Mouse (Mus musculus) hindbrain, embryonic 11.5 days (tissue): ENCODE data around the gene Paqr8. TPM values are rescaled to one million over a fixed set of nuclear protein-coding genes. Genes with fewer than 3 reads are reported as not detected.

Source experiments
- ATAC-seq: fragments of 200-750 bp; cut with Nextera tagmentation; 2 replicates; pipeline ENCODE4 v1.8.0; 2017; ENCODE audit warnings: mild to moderate bottlenecking, moderate TSS enrichment, moderate library complexity; ENCODE audit not compliant: low FRiP score
- DNase-seq: peaks from one replicate; pipeline ENCODE4 v3.0.0-alpha.2; 2015; ENCODE audit warnings: low spot score
- H3K27ac ChIP-seq: fragments of 300-500 bp; sonication (generic); 2 replicates; pipeline ENCODE4 v1.5.1; 2014; ENCODE audit warnings: mild to moderate bottlenecking, low read depth, low read length
- H3K27me3 ChIP-seq: fragments of 300-500 bp; sonication (generic); 2 replicates; pipeline ENCODE4 v1.6.1; 2014; ENCODE audit warnings: mild to moderate bottlenecking, low read length, moderate library complexity, mixed read lengths; ENCODE audit not compliant: control insufficient read depth, insufficient read depth
- H3K36me3 ChIP-seq: fragments of 300-500 bp; sonication (generic); 2 replicates; pipeline ENCODE4 v1.6.1; 2014; ENCODE audit warnings: mild to moderate bottlenecking, low read length, moderate library complexity, mixed read lengths; ENCODE audit not compliant: control insufficient read depth, insufficient read depth
- H3K4me1 ChIP-seq: fragments of 300-500 bp; sonication (generic); replicated peaks from 2 replicates; pipeline ENCODE4 v1.6.1; 2014; ENCODE audit warnings: low read length, mixed read lengths; ENCODE audit not compliant: control insufficient read depth, insufficient read depth
- H3K4me2 ChIP-seq: fragments of 300-500 bp; sonication (generic); replicated peaks from 2 replicates; pipeline ENCODE4 v1.6.1; 2014; ENCODE audit warnings: mild to moderate bottlenecking, low read depth, low read length
- H3K4me3 ChIP-seq: fragments of 300-500 bp; sonication (generic); 2 replicates; pipeline ENCODE4 v1.5.1; 2014; ENCODE audit warnings: low read depth, low read length
- H3K9ac ChIP-seq: fragments of 300-500 bp; sonication (generic); 2 replicates; pipeline ENCODE4 v1.6.1; 2014; ENCODE audit warnings: low read depth, low read length
- H3K9me3 ChIP-seq: fragments of 300-500 bp; sonication (generic); 2 replicates; pipeline ENCODE4 v1.6.1; 2016; ENCODE audit warnings: low read length; ENCODE audit not compliant: control insufficient read depth
- WGBS: fragments of 180-500 bp; shearing (Covaris S2); extraction: QIAGEN DNeasy Blood & Tissue Kit; methylation state at CpG from one replicate; pipeline ENCODE4 v1.1.7; 2014; 5-methylcytosine and 5-hydroxymethylcytosine counted together
- polyA plus RNA-seq: library from polyadenylated mRNA; unstranded; fragments of >200 nt; fragmentation: Nextera tagmentation; extraction: Ambion mirVana; gene quantifications from 2 replicates; pipeline ENCODE4 v1.2.1, GENCODE M21; 2014

Gene Paqr8
- polyA plus RNA-seq, 1 experiment from 2014 or later: 10.0 TPM

DNA sequence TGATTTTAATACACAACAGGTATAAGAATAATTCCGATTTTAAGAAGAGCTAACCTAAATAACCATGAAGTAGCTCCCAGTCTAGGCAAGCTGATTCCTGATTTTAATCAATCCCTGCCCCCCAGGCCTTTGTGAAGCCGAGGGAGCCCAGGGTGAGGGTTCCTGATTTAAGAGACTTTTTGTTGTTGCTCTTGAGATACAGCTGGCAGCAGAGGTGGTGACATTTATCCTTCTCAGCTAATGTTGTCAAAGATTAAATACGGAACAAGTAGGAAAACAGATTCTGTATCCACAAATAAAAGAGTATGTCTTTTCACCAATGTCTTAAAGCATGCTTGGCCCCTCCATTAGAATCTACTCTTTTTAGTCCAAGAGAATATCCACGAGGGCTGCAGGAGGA lies 9.9 kb downstream of the Paqr8 start:
- no peaks in the 10 kb centered on the region for H3K4me1 ChIP-seq
- WGBS: 59% methylated on average over 4 of the region's 4 CpGs
- no peak overlapping the region for H3K4me3 ChIP-seq
- no peak for DNase-seq
- H3K27me3 ChIP-seq: no peaks in the 10 kb centered on the region
- no peaks in the 10 kb centered on the region for H3K9me3 ChIP-seq
- no peak overlapping the region for H3K9ac ChIP-seq
- no peak overlapping the region for H3K4me2 ChIP-seq
- H3K36me3 ChIP-seq: no peaks in the 10 kb centered on the region
- no peak overlapping the region for H3K27ac ChIP-seq
- ATAC-seq: no peak

DNA sequence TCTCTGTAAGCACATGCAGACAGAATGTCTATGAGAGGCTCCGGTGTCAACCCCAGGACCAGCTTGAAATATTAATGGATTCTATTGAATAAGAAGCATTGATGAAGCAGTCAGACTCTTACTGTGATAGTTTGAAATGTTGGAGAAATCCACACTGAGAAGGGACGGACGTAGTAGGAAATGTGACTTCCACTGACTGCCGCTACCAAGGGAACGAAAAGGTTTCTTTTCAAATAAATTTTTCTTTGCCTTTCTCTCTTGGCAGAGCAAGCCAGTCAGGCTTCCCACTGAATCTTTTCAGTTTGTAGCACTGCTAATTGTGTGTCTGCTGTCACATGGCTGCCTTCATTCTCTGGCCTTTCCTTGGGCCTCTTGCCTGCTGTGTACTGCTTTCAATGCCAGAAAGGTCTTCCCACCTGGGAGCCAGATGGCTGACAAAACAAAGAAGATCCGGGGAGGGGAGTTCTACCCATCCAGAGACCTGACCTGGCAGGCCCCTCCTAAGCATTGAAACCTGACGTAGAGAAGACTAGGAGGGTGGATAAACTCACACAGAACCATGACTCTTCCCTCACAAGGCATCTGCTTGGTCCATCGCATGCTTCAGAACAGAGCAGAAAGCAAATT lies 15.2 kb downstream of the Paqr8 start:
- no peak overlapping the region for H3K4me3 ChIP-seq
- no peak overlapping the region for H3K27ac ChIP-seq
- ATAC-seq (peak; percentile 49), DNase-seq (no peak)
- H3K9me3 ChIP-seq: no peaks in the 10 kb centered on the region
- WGBS: 57% methylated on average over 8 of the region's 8 CpGs
- H3K27me3 ChIP-seq: no peaks in the 10 kb centered on the region
- 0 out of 2 replicates have a peak, but pooled peaks cover 2% of the 10 kb centered on the region for H3K4me1 ChIP-seq
- H3K9ac ChIP-seq: no peak overlapping the region
- no peaks in the 10 kb centered on the region for H3K36me3 ChIP-seq
- no peak overlapping the region for H3K4me2 ChIP-seq

DNA sequence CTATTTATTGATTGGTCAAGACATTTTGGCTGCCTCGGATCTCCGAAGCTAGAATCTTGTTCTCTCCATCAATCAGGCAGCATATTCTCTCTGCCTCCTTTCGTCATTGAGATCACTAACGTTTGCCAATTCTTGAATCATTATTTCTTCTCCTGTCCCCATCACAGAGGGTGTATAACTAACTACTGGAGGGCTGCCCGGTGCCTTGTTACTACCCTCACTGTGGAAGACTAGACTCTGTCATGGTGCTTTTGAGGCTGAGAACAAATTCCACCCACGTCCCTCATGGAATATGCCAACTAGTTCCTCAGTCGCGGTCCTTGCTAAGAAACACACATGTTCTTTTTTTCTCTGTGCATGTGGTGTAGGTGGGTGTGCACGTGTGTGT lies 15.7 kb downstream of the Paqr8 start:
- H3K9me3 ChIP-seq: no peaks in the 10 kb centered on the region
- no peak overlapping the region for H3K4me3 ChIP-seq
- no peak overlapping the region for H3K27ac ChIP-seq
- WGBS: 84% methylated on average over 9 of the region's 9 CpGs
- H3K36me3 ChIP-seq: no peaks in the 10 kb centered on the region
- ATAC-seq (no peak), DNase-seq (no peak)
- no peak overlapping the region for H3K4me2 ChIP-seq
- no peak overlapping the region for H3K9ac ChIP-seq
- H3K4me1 ChIP-seq: 0 out of 2 replicates have a peak, but pooled peaks cover 2% of the 10 kb centered on the region
- H3K27me3 ChIP-seq: no peaks in the 10 kb centered on the region

DNA sequence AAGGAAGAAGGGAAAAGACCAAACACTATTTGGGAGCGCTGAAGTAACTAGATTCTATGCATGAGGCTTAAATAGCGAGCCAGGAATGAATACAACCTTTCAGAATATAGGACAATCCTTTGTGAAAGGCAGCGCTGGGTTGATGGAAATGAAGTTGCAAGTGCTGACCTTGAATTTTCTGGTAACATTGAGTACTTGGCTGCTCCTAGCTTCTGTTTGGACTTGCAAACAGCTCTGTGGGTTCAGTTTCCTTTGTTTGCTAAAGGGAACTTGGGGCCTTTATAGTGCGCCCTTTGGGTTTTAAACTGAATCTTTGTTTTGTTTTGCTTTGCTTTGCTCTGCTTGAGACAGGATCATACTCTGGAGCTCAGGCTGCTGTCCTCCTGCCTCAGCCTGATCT lies 18.1 kb downstream of the Paqr8 start:
- Histone ChIP-seq H3K36me3 (no peaks in the 10 kb centered on the region), H3K4me1 (0 out of 2 replicates have a peak, but pooled peaks cover 2% of the 10 kb centered on the region), H3K27ac (no peak overlapping the region), H3K27me3 (no peaks in the 10 kb centered on the region), H3K9me3 (no peaks in the 10 kb centered on the region), H3K4me3 (no peak overlapping the region), H3K4me2 (no peak overlapping the region), H3K9ac (no peak overlapping the region)
- ATAC-seq: no peak
- no peak for DNase-seq
- WGBS: 28% methylated on average over 4 of the region's 4 CpGs

DNA sequence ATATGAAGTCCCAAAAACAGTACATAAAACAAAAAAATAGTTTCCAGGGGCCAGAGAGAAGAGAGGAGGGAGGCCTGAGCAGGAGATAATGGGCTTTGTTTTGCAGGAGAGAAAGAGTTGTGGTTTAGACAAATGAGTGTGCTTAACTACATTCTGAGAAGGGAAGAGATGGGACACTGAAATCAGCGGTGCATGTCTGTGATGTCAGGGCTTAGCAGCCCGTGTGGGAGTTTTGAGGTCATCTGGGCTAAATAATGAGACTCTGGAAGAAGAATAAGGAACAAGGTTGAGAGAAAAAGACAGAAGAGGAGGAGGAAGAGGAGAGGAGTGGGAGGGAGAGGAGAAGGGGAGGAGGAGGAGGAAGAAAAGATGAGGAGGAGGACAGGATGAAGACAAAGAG lies 21.7 kb downstream of the Paqr8 start:
- Histone ChIP-seq H3K4me1 (0 out of 2 replicates have a peak, but pooled peaks cover 2% of the 10 kb centered on the region), H3K4me2 (no peak overlapping the region), H3K27me3 (no peaks in the 10 kb centered on the region), H3K27ac (no peak overlapping the region), H3K9me3 (no peaks in the 10 kb centered on the region), H3K36me3 (no peaks in the 10 kb centered on the region), H3K9ac (no peak overlapping the region), H3K4me3 (no peak overlapping the region)
- DNase-seq: no peak
- WGBS: 34% methylated on average over 2 of the region's 2 CpGs
- 0 out of 2 replicates have a peak, but pooled peaks have one; percentile 6 for ATAC-seq

DNA sequence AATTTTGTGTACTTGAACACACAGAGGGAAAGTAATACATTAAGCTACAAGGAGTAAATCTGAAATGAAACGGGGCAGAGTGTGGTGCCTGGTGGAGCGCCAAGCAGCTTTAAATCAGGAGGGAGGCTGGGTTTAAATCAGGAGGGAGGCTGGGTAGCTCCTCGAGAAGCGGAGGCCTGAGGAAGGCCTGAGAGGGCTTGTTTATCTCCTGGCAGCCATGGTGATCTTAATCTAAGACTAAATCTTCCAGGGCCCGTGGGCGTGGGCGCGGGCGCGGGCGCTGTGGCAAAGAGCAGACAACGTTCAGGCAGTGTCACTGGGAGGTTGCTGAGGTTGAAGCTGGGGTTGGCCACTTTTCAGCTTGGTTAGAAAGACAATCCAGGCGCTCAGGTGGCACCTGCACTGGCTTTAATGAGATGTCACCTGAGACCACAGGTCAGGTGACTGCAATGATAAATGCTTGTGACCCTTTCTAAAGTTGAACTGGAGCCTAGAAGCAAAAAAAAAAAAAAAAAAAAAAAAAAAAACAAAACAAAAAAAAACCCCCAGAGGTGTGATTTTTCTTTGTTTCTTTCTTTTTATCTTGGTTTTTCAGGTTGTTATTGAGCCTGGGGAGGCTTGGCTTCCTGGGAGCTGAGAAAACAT lies 22.2 kb downstream of the Paqr8 start:
- peak; percentile 14 for DNase-seq
- Histone ChIP-seq H3K9me3 (no peaks in the 10 kb centered on the region), H3K4me2 (no peak overlapping the region), H3K27me3 (no peaks in the 10 kb centered on the region), H3K36me3 (no peaks in the 10 kb centered on the region), H3K9ac (no peak overlapping the region), H3K4me3 (no peak overlapping the region), H3K27ac (no peak overlapping the region), H3K4me1 (0 out of 2 replicates have a peak, but pooled peaks cover 2% of the 10 kb centered on the region)
- ATAC-seq: 0 out of 2 replicates have a peak, but pooled peaks have one; percentile 12
- WGBS: 64% methylated on average over 13 of the region's 13 CpGs

DNA sequence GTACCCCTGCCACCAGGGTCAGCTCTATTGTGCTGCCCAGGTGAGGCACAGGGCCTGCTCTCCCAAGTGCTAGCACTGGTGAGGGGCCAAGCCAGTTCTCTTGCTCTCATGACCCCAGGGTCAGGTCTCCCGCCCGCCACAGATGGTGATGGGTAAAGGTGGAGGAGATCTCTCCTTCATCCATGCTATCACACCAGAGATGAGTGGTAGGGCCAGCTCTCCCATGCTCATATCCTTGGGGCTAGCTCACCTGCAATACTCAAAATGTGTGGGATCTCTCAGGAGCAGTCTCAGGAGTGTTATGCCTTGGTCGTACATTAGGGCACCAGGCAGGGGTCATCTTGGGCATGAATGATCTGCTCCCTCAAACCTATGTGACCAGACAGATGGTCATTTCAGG lies 24.4 kb downstream of the Paqr8 start:
- H3K4me1 ChIP-seq: no peaks in the 10 kb centered on the region
- 0 out of 2 replicates have a peak, but pooled peaks have one; percentile 25 for ATAC-seq
- no peaks in the 10 kb centered on the region for H3K27me3 ChIP-seq
- no peak for DNase-seq
- no peak overlapping the region for H3K4me2 ChIP-seq
- no peak overlapping the region for H3K4me3 ChIP-seq
- no peak overlapping the region for H3K27ac ChIP-seq
- no peaks in the 10 kb centered on the region for H3K9me3 ChIP-seq
- H3K36me3 ChIP-seq: no peaks in the 10 kb centered on the region
- no peak overlapping the region for H3K9ac ChIP-seq
- 83% methylated on average over 3 of the region's 3 CpGs for WGBS

DNA sequence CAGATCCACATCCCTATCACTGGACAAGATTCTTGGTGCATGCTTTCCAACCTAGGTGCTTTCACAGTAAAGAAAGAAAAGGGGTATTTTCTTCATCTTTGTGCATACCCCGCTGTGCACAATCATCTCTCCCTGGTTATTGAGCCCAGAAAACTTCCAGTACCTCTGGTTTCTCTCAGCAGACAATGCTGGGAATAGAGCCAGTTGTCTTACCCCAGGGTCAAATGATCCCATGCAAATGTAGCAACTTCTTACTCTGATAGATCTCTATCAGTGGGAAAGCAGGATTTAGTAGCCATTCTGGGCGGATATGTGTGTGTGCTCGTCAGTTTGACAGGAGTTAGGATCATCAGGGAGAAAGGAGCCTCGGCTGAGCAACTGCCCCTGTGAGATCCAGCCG lies 25.2 kb downstream of the Paqr8 start:
- Histone ChIP-seq H3K36me3 (no peaks in the 10 kb centered on the region), H3K4me2 (no peak overlapping the region), H3K27ac (no peak overlapping the region), H3K4me3 (no peak overlapping the region), H3K4me1 (no peaks in the 10 kb centered on the region), H3K9me3 (no peaks in the 10 kb centered on the region), H3K27me3 (no peaks in the 10 kb centered on the region), H3K9ac (no peak overlapping the region)
- DNase-seq: no peak
- WGBS: 82% methylated on average over 5 of the region's 5 CpGs
- ATAC-seq: no peak

DNA sequence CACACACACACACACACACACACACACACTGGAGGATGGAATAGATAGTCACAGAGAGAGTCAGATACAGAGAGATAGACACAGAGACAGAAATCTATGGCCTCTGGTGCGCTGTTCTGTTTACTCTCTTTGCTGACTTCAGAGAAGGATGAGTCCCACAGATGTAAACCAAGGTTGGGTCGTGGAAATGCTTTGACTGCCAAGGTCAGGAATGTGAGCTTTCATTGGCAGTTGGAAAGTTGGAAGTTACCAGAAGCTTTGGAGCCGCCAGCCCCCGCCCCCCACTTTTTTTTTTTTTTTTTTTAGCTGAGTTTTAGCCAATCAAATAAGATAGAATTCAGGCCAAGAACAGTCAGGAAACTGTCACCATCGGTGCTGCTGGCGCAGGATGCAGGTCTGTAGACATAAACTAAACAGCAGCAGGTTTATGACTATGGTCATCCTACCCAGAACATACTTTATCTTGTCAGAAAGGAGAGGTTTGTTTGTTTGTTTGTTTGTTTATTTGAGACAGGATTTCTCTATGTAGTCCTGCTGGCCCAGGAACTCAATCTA lies 27.2 kb downstream of the Paqr8 start:
- H3K27me3 ChIP-seq: no peaks in the 10 kb centered on the region
- DNase-seq: no peak
- WGBS: 86% methylated on average over 6 of the region's 6 CpGs

More for the DNA sequence above, 27.2 kb downstream of the Paqr8 start:
- ATAC-seq: no peak
- Histone ChIP-seq H3K36me3 (no peaks in the 10 kb centered on the region), H3K4me1 (no peaks in the 10 kb centered on the region), H3K9me3 (no peaks in the 10 kb centered on the region), H3K4me3 (no peak overlapping the region), H3K9ac (no peak overlapping the region), H3K4me2 (no peak overlapping the region), H3K27ac (no peak overlapping the region)
